Mouse (Mus musculus) embryonic facial prominence, embryonic 15.5 days (tissue): Measurements from ENCODE around the gene Psmc4. TPM values are rescaled to one million over a fixed set of nuclear protein-coding genes. Genes with fewer than 3 reads are reported as not detected.

Source experiments
- ATAC-seq: fragments of 200-750 bp; cut with Nextera tagmentation; 2 replicates; pipeline ENCODE4 v1.8.0; 2017; ENCODE audit warnings: low read depth, moderate TSS enrichment; ENCODE audit not compliant: insufficient number of reproducible peaks, low FRiP score, low TSS enrichment
- H3K27ac ChIP-seq: fragments of 300-500 bp; sonication (generic); replicated peaks from 2 replicates; pipeline ENCODE4 v1.5.1; 2015; ENCODE audit warnings: mild to moderate bottlenecking, inconsistent platforms
- H3K27me3 ChIP-seq: fragments of 300-500 bp; sonication (generic); 2 replicates; pipeline ENCODE4 v1.6.1; 2015; ENCODE audit warnings: inconsistent platforms
- H3K36me3 ChIP-seq: fragments of 300-500 bp; sonication (generic); 2 replicates; pipeline ENCODE4 v1.6.1; 2015; ENCODE audit warnings: mild to moderate bottlenecking, inconsistent platforms
- H3K4me1 ChIP-seq: fragments of 300-500 bp; sonication (generic); 2 replicates; pipeline ENCODE4 v1.6.1; 2015; ENCODE audit warnings: inconsistent platforms
- H3K4me2 ChIP-seq: fragments of 300-500 bp; sonication (generic); replicated peaks from 2 replicates; pipeline ENCODE4 v1.6.1; 2015; ENCODE audit warnings: mild to moderate bottlenecking, inconsistent platforms
- H3K4me3 ChIP-seq: fragments of 300-500 bp; sonication (generic); replicated peaks from 2 replicates; pipeline ENCODE4 v1.5.1; 2015; ENCODE audit warnings: mild to moderate bottlenecking, inconsistent platforms
- H3K9ac ChIP-seq: fragments of 300-500 bp; sonication (generic); 2 replicates; pipeline ENCODE4 v1.6.1; 2015; ENCODE audit warnings: inconsistent platforms
- H3K9me3 ChIP-seq: fragments of 300-500 bp; sonication (generic); replicated peaks from 2 replicates; pipeline ENCODE4 v1.6.1; 2016; ENCODE audit warnings: inconsistent platforms
- WGBS: fragments of 180-500 bp; shearing (Covaris S2); methylation state at CpG from one replicate; pipeline ENCODE4 v1.1.7; 2015; 5-methylcytosine and 5-hydroxymethylcytosine counted together
- polyA plus RNA-seq: library from polyadenylated mRNA; unstranded; fragments of >200 nt; fragmentation: Nextera tagmentation; extraction: Ambion mirVana; gene quantifications from 2 replicates; pipeline ENCODE4 v1.2.1, GENCODE M21; 2015

Psmc4 gene
- polyA plus RNA-seq, 1 experiment from 2014 or later = 288 TPM

- H3K27ac ChIP-seq = no peak overlapping the region
- H3K27me3 ChIP-seq = no peaks in the 10 kb centered on the region
- H3K9ac ChIP-seq = 0 out of 2 replicates have a peak overlapping the region, but pooled peaks have one; percentile 10
- ATAC-seq = no peak
- WGBS = 58% methylated on average over 17 of the region's 17 CpGs
- H3K9me3 ChIP-seq = no peaks in the 10 kb centered on the region
- H3K4me3 ChIP-seq = peak overlapping the region; percentile 85
- H3K4me2 ChIP-seq = peak overlapping the region; percentile 71
- H3K4me1 ChIP-seq = peaks cover 13% of the 10 kb centered on the region
- peaks cover 34% of the 10 kb centered on the region for H3K36me3 ChIP-seq
Measured at GRCm38 (mm10) chr7:28050584-28050983, 683 bp upstream of the Psmc4 start.

- Histone ChIP-seq H3K4me2 (no peak overlapping the region), H3K4me3 (no peak overlapping the region), H3K27me3 (no peaks in the 10 kb centered on the region), H3K9ac (no peak overlapping the region), H3K4me1 (peaks cover 9% of the 10 kb centered on the region), H3K9me3 (no peaks in the 10 kb centered on the region), H3K27ac (no peak overlapping the region), H3K36me3 (peaks cover 87% of the 10 kb centered on the region)
- no peak for ATAC-seq
- 88% methylated on average over 4 of the region's 4 CpGs for WGBS
Measured at GRCm38 (mm10) chr7:28044524-28044923, 5.4 kb downstream of the Psmc4 start.

DNA sequence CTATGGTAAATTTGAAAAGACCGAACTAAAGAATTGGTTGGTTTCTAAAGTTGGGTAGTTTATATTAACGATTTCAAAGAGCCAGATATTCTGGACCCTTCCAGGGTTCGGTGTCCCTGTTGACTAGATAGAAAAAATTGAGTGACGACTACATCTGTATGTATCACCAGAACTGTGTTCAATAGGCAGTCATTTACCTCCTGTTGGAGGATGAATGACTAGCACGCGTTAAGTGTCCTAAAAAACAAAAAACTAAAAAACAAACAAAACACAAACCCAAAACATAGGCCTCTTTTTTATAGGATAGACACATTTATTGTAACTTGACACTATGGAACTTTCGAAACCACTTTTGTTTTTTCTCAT lies 35.5 kb downstream of the Psmc4 start:
- Histone ChIP-seq H3K27me3 (no peaks in the 10 kb centered on the region), H3K36me3 (peaks cover 14% of the 10 kb centered on the region; the same call in 1 of the 2 replicates), H3K9ac (peak overlapping the region; percentile 42), H3K4me2 (peak overlapping the region; percentile 89), H3K9me3 (no peaks in the 10 kb centered on the region), H3K4me1 (peaks cover 11% of the 10 kb centered on the region), H3K27ac (peak overlapping the region; percentile 58; the same call in 1 of the 2 replicates), H3K4me3 (peak overlapping the region; percentile 61)
- no peak for ATAC-seq
- WGBS = 18% methylated on average over 7 of the region's 7 CpGs

GRCm38 (mm10) chr7:28013549-28014444 lies 36.1 kb downstream of the Psmc4 start, which contains the start of gene Zfp850:
Gene Zfp850, minus strand, starts transcription at chr7:28014115.
- peak; percentile 88 for ATAC-seq
- peaks cover 14% of the 10 kb centered on the region; the same call in 1 of the 2 replicates for H3K36me3 ChIP-seq
- H3K9me3 ChIP-seq = no peaks in the 10 kb centered on the region
- peak within 1 kb of the TSS; percentile 58; the same call in 1 of the 2 replicates for H3K27ac ChIP-seq
- H3K4me1 ChIP-seq = peaks cover 11% of the 10 kb centered on the region
- H3K27me3 ChIP-seq = no peaks in the 10 kb centered on the region
- WGBS = under 1% methylated on average over 47 of the region's 47 CpGs
- H3K9ac ChIP-seq = peak within 1 kb of the TSS; percentile 42
- peak within 1 kb of the TSS; percentile 89 for H3K4me2 ChIP-seq
- H3K4me3 ChIP-seq = peak within 1 kb of the TSS; percentile 61

- no peak overlapping the region for H3K4me2 ChIP-seq
- no peak overlapping the region for H3K27ac ChIP-seq
- H3K4me1 ChIP-seq = peaks cover 11% of the 10 kb centered on the region
- H3K4me3 ChIP-seq = no peak overlapping the region
- no peak overlapping the region for H3K9ac ChIP-seq
- H3K27me3 ChIP-seq = no peaks in the 10 kb centered on the region
- peaks cover 31% of the 10 kb centered on the region for H3K36me3 ChIP-seq
- 96% methylated on average over 3 of the region's 3 CpGs for WGBS
- ATAC-seq = no peak
- H3K9me3 ChIP-seq = no peaks in the 10 kb centered on the region
Measured at GRCm38 (mm10) chr7:28010271-28010670, 39.6 kb downstream of the Psmc4 start.

Other genes starting within 250 kb of the Psmc4 start
- 2.4 and 2.7 TPM in 2 replicates for gene Zfp626, start 242.9 kb downstream of the Psmc4 start, polyA plus RNA-seq
- gene Zfp59, start 211.5 kb downstream of the Psmc4 start, polyA plus RNA-seq = 7.2 and 8.1 TPM in 2 replicates
- 3.6 TPM in 2 replicates for gene Zfp607a, start 192.6 kb downstream of the Psmc4 start, polyA plus RNA-seq
- gene Zfp974, start 120.6 kb downstream of the Psmc4 start, polyA plus RNA-seq = 7.5 and 8.1 TPM in 2 replicates
- 17.6 and 20.9 TPM in 2 replicates for gene Zfp780b, start 70.9 kb downstream of the Psmc4 start, polyA plus RNA-seq
- gene Zfp850, start 36.0 kb downstream of the Psmc4 start, polyA plus RNA-seq = 3.3 and 3.4 TPM in 2 replicates
- 0.49 and 0.69 TPM in 2 replicates for gene Fcgbp, start 21.1 kb upstream of the Psmc4 start, polyA plus RNA-seq
- gene 9530053A07Rik, start 79.4 kb upstream of the Psmc4 start, polyA plus RNA-seq = 0.03 and 0.05 TPM in 2 replicates
- 114 and 116 TPM in 2 replicates for gene Fbl, start 119.6 kb upstream of the Psmc4 start, polyA plus RNA-seq
- 14.9 and 15.2 TPM in 2 replicates for gene Dyrk1b, start 129.4 kb upstream of the Psmc4 start, polyA plus RNA-seq
- gene Eid2, start 217.8 kb upstream of the Psmc4 start, polyA plus RNA-seq = 3.8 and 5.5 TPM in 2 replicates
- gene Eid2b, start 227.6 kb upstream of the Psmc4 start, polyA plus RNA-seq = 13.6 and 15.5 TPM in 2 replicates
- 0.13 and 0.30 TPM in 2 replicates for gene Selenov, start 241.1 kb upstream of the Psmc4 start, polyA plus RNA-seq